Mouse (Mus musculus) bone marrow, adult 2 months (tissue): ENCODE data around the gene Nfkb1.

ENCODE experiments used
- CTCF ChIP-seq: fragments of 200-500 bp; IDR thresholded peaks from 2 replicates; pipeline ENCODE4 v1.5.1; 2011; ENCODE audit warnings: low read length, control low read depth; ENCODE audit not compliant: control insufficient read depth, insufficient read depth
- POLR2A ChIP-seq: fragments of 200-500 bp; IDR thresholded peaks from 2 replicates; pipeline ENCODE4 v1.6.1; 2011; ENCODE audit warnings: low read depth, mild to moderate bottlenecking, control low read depth, low read length, borderline replicate concordance; ENCODE audit not compliant: control insufficient read depth

DNA sequence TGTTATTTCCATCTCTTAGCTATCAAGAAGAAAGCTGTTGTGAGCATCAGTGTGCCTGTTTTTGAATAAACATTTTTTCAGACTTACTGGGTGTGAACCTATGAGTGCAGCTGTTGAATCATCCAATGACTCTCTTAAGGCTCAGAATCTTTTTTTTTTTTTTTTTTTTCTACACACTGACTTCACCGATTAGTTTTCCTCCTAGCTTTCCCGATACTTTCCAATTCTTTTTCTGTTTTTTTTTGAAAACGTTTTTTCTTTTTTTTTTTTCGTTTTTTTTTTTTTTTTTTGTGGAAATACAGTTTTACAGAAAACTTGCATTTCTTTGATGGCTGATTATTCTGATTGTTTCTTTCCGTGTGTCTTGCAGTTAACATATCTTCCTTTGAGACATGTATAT lies 138.5 kb downstream of the Nfkb1 start:
- TF ChIP-seq CTCF (no peak), POLR2A (no peak)
